Mouse (Mus musculus) forebrain, embryonic 10.5 days (tissue): ENCODE results near the gene Pcna. TPM values are rescaled to one million over a fixed set of nuclear protein-coding genes. Genes with fewer than 3 reads are reported as not detected.
"Not testable (repeated sequence)": the region's sequence is repeated elsewhere in the genome, so short reads cannot be mapped to it uniquely, and the experiment has no call there.

ENCODE experiments used
- DNase-seq: peaks from one replicate; pipeline ENCODE4 v3.0.0-alpha.2; 2017; ENCODE audit warnings: low spot score; ENCODE audit errors: extremely low spot score
- H3K27ac ChIP-seq: fragments of 300-500 bp; sonication (generic); 2 replicates; pipeline ENCODE4 v1.5.1; 2016; ENCODE audit warnings: mild to moderate bottlenecking
- H3K27me3 ChIP-seq: fragments of 300-500 bp; sonication (generic); 2 replicates; pipeline ENCODE4 v1.6.1; 2016; ENCODE audit warnings: mild to moderate bottlenecking; ENCODE audit not compliant: poor library complexity, severe bottlenecking
- H3K36me3 ChIP-seq: fragments of 300-500 bp; sonication (generic); replicated peaks from 2 replicates; pipeline ENCODE4 v1.6.1; 2016; ENCODE audit warnings: mild to moderate bottlenecking, moderate library complexity
- H3K4me1 ChIP-seq: fragments of 300-500 bp; sonication (generic); 2 replicates; pipeline ENCODE4 v1.6.1; 2016
- H3K4me3 ChIP-seq: fragments of 300-500 bp; sonication (generic); 2 replicates; pipeline ENCODE4 v1.5.1; 2016; ENCODE audit warnings: mild to moderate bottlenecking, moderate library complexity
- H3K9me3 ChIP-seq: fragments of 300-500 bp; sonication (generic); 2 replicates; pipeline ENCODE4 v1.6.1; 2016; ENCODE audit warnings: mild to moderate bottlenecking, moderate library complexity
- WGBS: fragments of 180-500 bp; shearing (Covaris S2); methylation state at CpG from one replicate; pipeline ENCODE4 v1.1.7; 2016; 5-methylcytosine and 5-hydroxymethylcytosine counted together
- polyA plus RNA-seq: library from polyadenylated mRNA; unstranded; fragments of >200 nt; fragmentation: Nextera tagmentation; extraction: Ambion mirVana; gene quantifications from 2 replicates; pipeline ENCODE4 v1.2.1, GENCODE M21; 2016

The Pcna gene
- 470 and 483 TPM in 2 replicates for polyA plus RNA-seq

GRCm38 (mm10) chr2:132252542-132253528, at the start of gene Pcna:
TSS of gene Pcna (minus strand) at chr2:132253314.
- Histone ChIP-seq H3K9me3 (no peaks in the 10 kb centered on the region), H3K4me1 (peaks cover 47% of the 10 kb centered on the region), H3K36me3 (peaks cover 38% of the 10 kb centered on the region), H3K4me3 (peak within 1 kb of the TSS; percentile 64), H3K27me3 (no peaks in the 10 kb centered on the region), H3K27ac (peak within 1 kb of the TSS; percentile 88)
- peak; percentile 96 for DNase-seq
- WGBS = under 1% methylated on average over 79 of the region's 79 CpGs

GRCm38 (mm10) chr2:132301436-132301835, 48.3 kb upstream of the Pcna start:
- DNase-seq = no peak
- H3K4me1 ChIP-seq = no peaks in the 10 kb centered on the region
- 95% methylated on average over 4 of the region's 4 CpGs for WGBS
- H3K9me3 ChIP-seq = no peaks in the 10 kb centered on the region
- H3K27me3 ChIP-seq = no peaks in the 10 kb centered on the region
- H3K27ac ChIP-seq = no peak overlapping the region
- H3K4me3 ChIP-seq = no peak overlapping the region
- H3K36me3 ChIP-seq = peaks cover 97% of the 10 kb centered on the region

GRCm38 (mm10) chr2:132298250-132298649, 45.1 kb upstream of the Pcna start:
- Histone ChIP-seq H3K36me3 (peaks cover 97% of the 10 kb centered on the region), H3K9me3 (no peaks in the 10 kb centered on the region), H3K4me1 (no peaks in the 10 kb centered on the region), H3K4me3 (no peak overlapping the region), H3K27me3 (no peaks in the 10 kb centered on the region), H3K27ac (no peak overlapping the region)
- no peak for DNase-seq
- WGBS = 94% methylated on average over 4 of the region's 4 CpGs

- DNase-seq = no peak
- Histone ChIP-seq H3K9me3 (no peaks in the 10 kb centered on the region), H3K4me1 (peaks cover 23% of the 10 kb centered on the region), H3K27ac (no peak overlapping the region), H3K36me3 (peaks cover 58% of the 10 kb centered on the region), H3K4me3 (no peak overlapping the region), H3K27me3 (no peaks in the 10 kb centered on the region)
- 95% methylated on average over 10 of the region's 10 CpGs for WGBS
Observed at GRCm38 (mm10) chr2:132293694-132294450, 40.8 kb upstream of the Pcna start.

- Histone ChIP-seq H3K27ac (peak overlapping the region; percentile 48; the same call in 1 of the 2 replicates), H3K9me3 (no peaks in the 10 kb centered on the region), H3K36me3 (peaks cover 40% of the 10 kb centered on the region), H3K4me3 (no peak overlapping the region), H3K4me1 (peaks cover 23% of the 10 kb centered on the region), H3K27me3 (no peaks in the 10 kb centered on the region)
- 50% methylated on average over 4 of the region's 4 CpGs for WGBS
- DNase-seq = no peak
Observed at GRCm38 (mm10) chr2:132292083-132292482, 39.0 kb upstream of the Pcna start.

- no peaks in the 10 kb centered on the region for H3K27me3 ChIP-seq
- H3K36me3 ChIP-seq = peaks cover 39% of the 10 kb centered on the region
- no peak for DNase-seq
- peaks cover 23% of the 10 kb centered on the region for H3K4me1 ChIP-seq
- H3K9me3 ChIP-seq = no peaks in the 10 kb centered on the region; the same call in 1 of the 2 replicates
- peak overlapping the region; percentile 66 for H3K27ac ChIP-seq
- H3K4me3 ChIP-seq = no peak overlapping the region
- 66% methylated on average over 3 of the region's 3 CpGs for WGBS
Observed at GRCm38 (mm10) chr2:132291265-132291664, 38.2 kb upstream of the Pcna start.

- H3K27me3 ChIP-seq = no peaks in the 10 kb centered on the region
- H3K4me3 ChIP-seq = no peak overlapping the region
- H3K27ac ChIP-seq = peak overlapping the region; percentile 66
- peaks cover 23% of the 10 kb centered on the region for H3K4me1 ChIP-seq
- H3K36me3 ChIP-seq = peaks cover 37% of the 10 kb centered on the region
- DNase-seq = no peak
- H3K9me3 ChIP-seq = no peaks in the 10 kb centered on the region; the same call in 1 of the 2 replicates
- WGBS = 88% methylated on average over 6 of the region's 6 CpGs
Observed at GRCm38 (mm10) chr2:132290808-132291207, 37.7 kb upstream of the Pcna start.

GRCm38 (mm10) chr2:132289213-132289612, 36.1 kb upstream of the Pcna start:
- DNase-seq, H3K27ac ChIP-seq, H3K4me3 ChIP-seq, H3K27me3 ChIP-seq, H3K9me3 ChIP-seq: not testable (repeated sequence)
- 87% methylated on average over 5 of the region's 7 CpGs for WGBS
- Histone ChIP-seq H3K4me1 (peaks cover 32% of the 10 kb centered on the region), H3K36me3 (peaks cover 29% of the 10 kb centered on the region)

GRCm38 (mm10) chr2:132286376-132287076, 33.4 kb upstream of the Pcna start:
- WGBS = 88% methylated on average over 9 of the region's 9 CpGs
- H3K36me3 ChIP-seq = peaks cover 19% of the 10 kb centered on the region
- H3K4me3 ChIP-seq = no peak overlapping the region
- H3K4me1 ChIP-seq = peaks cover 47% of the 10 kb centered on the region
- no peaks in the 10 kb centered on the region for H3K27me3 ChIP-seq
- DNase-seq = no peak
- H3K27ac ChIP-seq = no peak overlapping the region
- no peaks in the 10 kb centered on the region; the same call in 1 of the 2 replicates for H3K9me3 ChIP-seq

- not testable (repeated sequence) for H3K9me3 ChIP-seq, H3K4me3 ChIP-seq, DNase-seq, H3K27ac ChIP-seq, H3K27me3 ChIP-seq
- 94% methylated on average over 5 of the region's 5 CpGs for WGBS
- peaks cover 43% of the 10 kb centered on the region for H3K4me1 ChIP-seq
- peaks cover 27% of the 10 kb centered on the region for H3K36me3 ChIP-seq
Observed at GRCm38 (mm10) chr2:132285722-132286121, 32.6 kb upstream of the Pcna start.

GRCm38 (mm10) chr2:132284492-132285139, 31.5 kb upstream of the Pcna start:
- no peak for DNase-seq
- Histone ChIP-seq H3K36me3 (peaks cover 36% of the 10 kb centered on the region), H3K27ac (peak overlapping the region; percentile 75), H3K4me1 (peaks cover 40% of the 10 kb centered on the region), H3K27me3 (no peaks in the 10 kb centered on the region), H3K9me3 (no peaks in the 10 kb centered on the region; the same call in 1 of the 2 replicates), H3K4me3 (no peak overlapping the region)
- 87% methylated on average over 12 of the region's 12 CpGs for WGBS
